Mouse (Mus musculus) layer of hippocampus, adult 8-10 months (tissue): ENCODE data around the gene Eif5. TPM values are rescaled to one million over a fixed set of nuclear protein-coding genes. Genes with fewer than 3 reads are reported as not detected.

Source experiments
- DNase-seq, 2 experiments: peaks; one replicate each; pipeline ENCODE4 v3.0.0; 2022; ENCODE audit warnings: low spot score in 2 of 2
- total RNA-seq, 4 experiments: library from RNA; stranded (reverse); gene quantifications; 2 replicates each; pipeline ENCODE4 v1.2.4; 2022

Gene Eif5
- total RNA-seq, 4 experiments from 2014 or later: 235 to 288 (median 259) TPM

- DNase-seq: no peak
Measured at GRCm38 (mm10) chr12:111563076-111563629, 25.3 kb downstream of the Eif5 start.

- no peak for DNase-seq
Measured at GRCm38 (mm10) chr12:111565363-111565762, 27.5 kb downstream of the Eif5 start.

GRCm38 (mm10) chr12:111568836-111569235, 31.0 kb downstream of the Eif5 start:
- DNase-seq: no peak

- no peak for DNase-seq
Measured at GRCm38 (mm10) chr12:111572406-111572805, 34.6 kb downstream of the Eif5 start.

GRCm38 (mm10) chr12:111573315-111573714, 35.5 kb downstream of the Eif5 start:
- no peak for DNase-seq

- peak; percentile 95 to 97 for DNase-seq
Measured at GRCm38 (mm10) chr12:111574074-111574886, 36.5 kb downstream of the Eif5 start, which contains the start of gene Mark3. Mark3 (plus strand) TSS chr12:111574523.

GRCm38 (mm10) chr12:111574887-111575838, 37.3 kb downstream of the Eif5 start:
- DNase-seq: no peak

- no peak for DNase-seq
Measured at GRCm38 (mm10) chr12:111583058-111583457, 45.2 kb downstream of the Eif5 start.

- DNase-seq: no peak
Measured at GRCm38 (mm10) chr12:111584401-111584800, 46.6 kb downstream of the Eif5 start.

GRCm38 (mm10) chr12:111587252-111587651, 49.4 kb downstream of the Eif5 start:
- no peak for DNase-seq

- DNase-seq: no peak
Measured at GRCm38 (mm10) chr12:111592407-111593021, 54.7 kb downstream of the Eif5 start.

GRCm38 (mm10) chr12:111593775-111594174, 56.0 kb downstream of the Eif5 start:
- no peak for DNase-seq

Other genes starting within 250 kb of the Eif5 start
- 100 to 1,000 TPM; 114 to 140 (median 119) TPM for gene Cdc42bpb, start 160.3 kb upstream of the Eif5 start, total RNA-seq
- 1 to 10 TPM in 2 of 4 experiments, under 1 TPM in 1, not detected in 1; 0.61 to 2.3 (median 1.3) TPM for gene Lbhd2, start 131.2 kb upstream of the Eif5 start, total RNA-seq
- 1 to 10 TPM; 5.0 to 7.7 (median 6.5) TPM for gene Exoc3l4, start 121.0 kb upstream of the Eif5 start, total RNA-seq
- 1 to 10 TPM in 3 of 4 experiments, under 1 TPM in 1; 0.85 to 1.8 (median 1.4) TPM for gene Tnfaip2, start 95.5 kb upstream of the Eif5 start, total RNA-seq
- gene Gm266, start 52.2 kb upstream of the Eif5 start, total RNA-seq: 1 to 10 TPM; 3.6 to 6.6 (median 4.6) TPM
- gene Mark3, start 36.5 kb downstream of the Eif5 start, total RNA-seq: 100 to 1,000 TPM in 1 of 4 experiments, 10 to 100 TPM in 3; 89.3 to 107 (median 96.8) TPM
- 1,000 to 10,000 TPM; 1,127 to 1,400 (median 1,206) TPM for gene Ckb, start 134.3 kb downstream of the Eif5 start, total RNA-seq
- gene Trmt61a, start 140.1 kb downstream of the Eif5 start, total RNA-seq: 10 to 100 TPM; 15.0 to 22.3 (median 19.5) TPM
- gene Bag5, start 175.2 kb downstream of the Eif5 start, total RNA-seq: 10 to 100 TPM; 47.1 to 50.7 (median 48.3) TPM
- 10 to 100 TPM; 30.9 to 34.4 (median 33.7) TPM for gene Apopt1, start 175.2 kb downstream of the Eif5 start, total RNA-seq
- 100 to 1,000 TPM; 630 to 651 (median 634) TPM for gene Klc1, start 220.8 kb downstream of the Eif5 start, total RNA-seq